Mouse (Mus musculus): ENCODE measurements at regions not wholly inside any gene's neighbourhood (a gene's known extent, or its start where the extent isn't known, plus 50 kb on each side); places are given as distances from the start of the nearest gene placed in this dataset.
A peak's percentile ranks its signal among the peaks of the same experiment; 100 is the strongest.

DNA sequence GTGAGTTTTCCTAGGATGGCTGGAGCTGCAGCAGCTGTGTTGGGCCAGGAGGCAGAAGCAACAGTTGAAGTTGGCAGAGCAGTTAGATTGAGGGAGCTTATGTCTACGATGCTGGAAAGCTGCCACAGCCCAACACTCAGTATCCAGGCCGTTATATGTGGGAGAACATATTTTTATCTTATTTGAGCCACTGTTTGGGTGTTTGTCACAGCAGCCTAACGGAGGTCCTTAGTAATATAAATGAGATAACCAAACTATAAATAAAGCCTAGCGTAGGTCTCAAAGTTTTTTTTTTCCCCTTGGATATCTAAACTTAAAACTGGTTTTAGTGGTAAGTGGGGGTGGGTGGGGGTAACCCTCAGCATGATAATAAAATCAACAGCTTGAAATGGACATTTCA, 236.4 kb upstream of the Adgrl2 start:
- Histone ChIP-seq H3K9ac (ENCODE audit: low read depth, low read length) (no peak overlapping the region), H3K4me2 (peak overlapping the region; percentile 22; the same call in 1 of the 2 replicates), H3K4me3 (ENCODE audit: low read depth, low read length) (no peak overlapping the region), H3K9me3 (ENCODE audit: control insufficient read depth, low read length) (no peaks in the 10 kb centered on the region), H3K4me1 (replicated peaks; ENCODE audit: control insufficient read depth, insufficient read depth, low read length) (peaks cover 2% of the 10 kb centered on the region), H3K27me3 (replicated peaks; ENCODE audit: control insufficient read depth, insufficient read depth, low read length) (no peaks in the 10 kb centered on the region), H3K27ac (ENCODE audit: low read depth, low read length) (peak overlapping the region; percentile 52; the same call in 1 of the 2 replicates), H3K36me3 (ENCODE audit: control insufficient read depth, insufficient read depth, low read length) (no peaks in the 10 kb centered on the region)
- 42% methylated on average over 4 of the region's 4 CpGs for WGBS
- ATAC-seq (replicated peaks; ENCODE audit: low FRiP score), result peak; percentile 60
- no peak for DNase-seq (ENCODE audit: low spot score)

DNA sequence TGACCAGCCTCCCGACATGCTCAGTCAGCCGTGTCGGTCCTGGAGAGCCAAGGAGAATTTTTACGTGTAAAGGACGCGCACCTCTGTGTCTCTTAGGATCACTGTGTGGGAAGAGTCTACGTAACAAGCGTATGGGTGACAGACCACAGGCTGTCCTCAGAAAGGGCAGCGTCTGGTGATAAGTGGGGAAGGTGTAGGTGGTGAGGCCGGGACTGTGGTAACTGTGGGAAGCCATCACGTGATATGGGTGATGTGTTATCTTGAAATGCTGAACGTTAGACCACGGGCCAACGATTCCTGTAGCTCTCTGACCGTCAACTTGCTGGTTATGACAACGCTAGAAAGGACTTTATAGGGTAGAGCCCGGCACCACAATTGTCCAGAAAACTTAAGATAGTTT, 235.3 kb upstream of the Adgrl2 start:
- Histone ChIP-seq H3K4me3 (ENCODE audit: low read depth, low read length) (no peak overlapping the region), H3K4me1 (replicated peaks; ENCODE audit: control insufficient read depth, insufficient read depth, low read length) (peaks cover 2% of the 10 kb centered on the region), H3K36me3 (ENCODE audit: control insufficient read depth, insufficient read depth, low read length) (no peaks in the 10 kb centered on the region), H3K27ac (ENCODE audit: low read depth, low read length) (no peak overlapping the region), H3K9me3 (ENCODE audit: control insufficient read depth, low read length) (no peaks in the 10 kb centered on the region), H3K9ac (ENCODE audit: low read depth, low read length) (no peak overlapping the region), H3K27me3 (replicated peaks; ENCODE audit: control insufficient read depth, insufficient read depth, low read length) (no peaks in the 10 kb centered on the region), H3K4me2 (peak overlapping the region; percentile 28; the same call in 1 of the 2 replicates)
- WGBS, result 39% methylated on average over 17 of the region's 17 CpGs
- DNase-seq (ENCODE audit: low spot score), result peak; percentile 39
- peak; percentile 84 for ATAC-seq (replicated peaks; ENCODE audit: low FRiP score)

GRCm38 (mm10) chr3:149224271-149224670, 233.9 kb upstream of the Adgrl2 start:
- 93% methylated on average over 4 of the region's 4 CpGs for WGBS
- Histone ChIP-seq H3K27ac (ENCODE audit: low read depth, low read length) (no peak overlapping the region), H3K27me3 (replicated peaks; ENCODE audit: control insufficient read depth, insufficient read depth, low read length) (no peaks in the 10 kb centered on the region), H3K9me3 (ENCODE audit: control insufficient read depth, low read length) (no peaks in the 10 kb centered on the region), H3K9ac (ENCODE audit: low read depth, low read length) (no peak overlapping the region), H3K4me2 (no peak overlapping the region), H3K4me3 (ENCODE audit: low read depth, low read length) (no peak overlapping the region), H3K36me3 (ENCODE audit: control insufficient read depth, insufficient read depth, low read length) (no peaks in the 10 kb centered on the region), H3K4me1 (replicated peaks; ENCODE audit: control insufficient read depth, insufficient read depth, low read length) (peaks cover 6% of the 10 kb centered on the region)
- ATAC-seq (replicated peaks; ENCODE audit: low FRiP score) (no peak), DNase-seq (ENCODE audit: low spot score) (no peak)

GRCm38 (mm10) chr3:149223776-149224175, 233.4 kb upstream of the Adgrl2 start:
- WGBS, result 88% methylated on average over 5 of the region's 5 CpGs
- no peak for ATAC-seq (replicated peaks; ENCODE audit: low FRiP score)
- H3K4me1 ChIP-seq (replicated peaks; ENCODE audit: control insufficient read depth, insufficient read depth, low read length), result peaks cover 8% of the 10 kb centered on the region

GRCm38 (mm10) chr3:149220958-149221357, 230.6 kb upstream of the Adgrl2 start:
- 53% methylated on average over 4 of the region's 4 CpGs for WGBS
- no peak overlapping the region for H3K4me2 ChIP-seq

More at GRCm38 (mm10) chr3:149223776-149224175, 233.4 kb upstream of the Adgrl2 start:
- H3K4me3 ChIP-seq (ENCODE audit: low read depth, low read length), result no peak overlapping the region
- DNase-seq (ENCODE audit: low spot score), result no peak
- no peaks in the 10 kb centered on the region for H3K27me3 ChIP-seq (replicated peaks; ENCODE audit: control insufficient read depth, insufficient read depth, low read length)
- H3K9ac ChIP-seq (ENCODE audit: low read depth, low read length), result no peak overlapping the region
- H3K9me3 ChIP-seq (ENCODE audit: control insufficient read depth, low read length), result no peaks in the 10 kb centered on the region
- no peaks in the 10 kb centered on the region for H3K36me3 ChIP-seq (ENCODE audit: control insufficient read depth, insufficient read depth, low read length)
- no peak overlapping the region for H3K4me2 ChIP-seq
- H3K27ac ChIP-seq (ENCODE audit: low read depth, low read length), result no peak overlapping the region

DNA sequence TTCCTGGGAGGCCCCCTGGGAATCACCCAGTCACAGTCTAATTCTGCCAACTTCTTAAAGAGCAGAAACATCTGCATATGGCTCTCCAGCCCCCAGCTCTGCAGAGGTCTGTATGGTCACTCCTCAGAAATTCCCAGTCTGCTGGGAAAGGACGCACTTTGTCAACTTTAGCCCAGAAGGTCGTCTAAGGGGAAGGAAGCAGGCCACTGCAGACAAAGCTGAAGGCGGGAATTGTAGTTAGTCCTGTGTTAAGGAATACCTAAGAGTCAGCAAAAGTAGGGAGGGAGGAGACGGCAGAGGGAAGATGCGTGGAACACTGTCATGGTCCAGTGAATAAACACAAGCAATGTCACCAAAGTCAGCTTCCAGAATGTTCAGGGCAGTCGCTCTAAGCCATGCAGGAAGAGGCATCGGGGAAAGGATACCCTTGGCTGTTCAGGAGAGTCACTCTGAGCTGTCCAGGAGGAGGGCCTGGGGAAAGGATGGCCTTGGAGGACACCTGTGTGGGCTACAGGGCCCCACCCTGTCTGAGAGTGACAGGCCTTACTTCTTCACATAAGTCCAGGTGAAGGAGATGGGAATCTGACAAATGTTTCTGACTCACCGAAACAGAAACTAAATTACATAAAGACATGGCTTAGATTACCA, 230.1 kb upstream of the Adgrl2 start:
- Histone ChIP-seq H3K9ac (ENCODE audit: low read depth, low read length) (no peak overlapping the region), H3K9me3 (ENCODE audit: control insufficient read depth, low read length) (no peaks in the 10 kb centered on the region), H3K27me3 (replicated peaks; ENCODE audit: control insufficient read depth, insufficient read depth, low read length) (no peaks in the 10 kb centered on the region), H3K36me3 (ENCODE audit: control insufficient read depth, insufficient read depth, low read length) (no peaks in the 10 kb centered on the region), H3K4me3 (ENCODE audit: low read depth, low read length) (no peak overlapping the region), H3K4me2 (no peak overlapping the region), H3K27ac (ENCODE audit: low read depth, low read length) (peak overlapping the region; percentile 2; the same call in 1 of the 2 replicates), H3K4me1 (replicated peaks; ENCODE audit: control insufficient read depth, insufficient read depth, low read length) (peaks cover 6% of the 10 kb centered on the region; the same call in 1 of the 2 replicates)
- ATAC-seq (replicated peaks; ENCODE audit: low FRiP score) (no peak), DNase-seq (ENCODE audit: low spot score) (no peak)
- WGBS, result 71% methylated on average over 8 of the region's 8 CpGs

More at GRCm38 (mm10) chr3:149220958-149221357, 230.6 kb upstream of the Adgrl2 start:
- Histone ChIP-seq H3K27ac (ENCODE audit: low read depth, low read length) (no peak overlapping the region), H3K4me1 (replicated peaks; ENCODE audit: control insufficient read depth, insufficient read depth, low read length) (peaks cover 6% of the 10 kb centered on the region; the same call in 1 of the 2 replicates), H3K27me3 (replicated peaks; ENCODE audit: control insufficient read depth, insufficient read depth, low read length) (no peaks in the 10 kb centered on the region), H3K9me3 (ENCODE audit: control insufficient read depth, low read length) (no peaks in the 10 kb centered on the region), H3K9ac (ENCODE audit: low read depth, low read length) (no peak overlapping the region), H3K4me3 (ENCODE audit: low read depth, low read length) (no peak overlapping the region), H3K36me3 (ENCODE audit: control insufficient read depth, insufficient read depth, low read length) (no peaks in the 10 kb centered on the region)
- ATAC-seq (replicated peaks; ENCODE audit: low FRiP score) (no peak), DNase-seq (ENCODE audit: low spot score) (no peak)

DNA sequence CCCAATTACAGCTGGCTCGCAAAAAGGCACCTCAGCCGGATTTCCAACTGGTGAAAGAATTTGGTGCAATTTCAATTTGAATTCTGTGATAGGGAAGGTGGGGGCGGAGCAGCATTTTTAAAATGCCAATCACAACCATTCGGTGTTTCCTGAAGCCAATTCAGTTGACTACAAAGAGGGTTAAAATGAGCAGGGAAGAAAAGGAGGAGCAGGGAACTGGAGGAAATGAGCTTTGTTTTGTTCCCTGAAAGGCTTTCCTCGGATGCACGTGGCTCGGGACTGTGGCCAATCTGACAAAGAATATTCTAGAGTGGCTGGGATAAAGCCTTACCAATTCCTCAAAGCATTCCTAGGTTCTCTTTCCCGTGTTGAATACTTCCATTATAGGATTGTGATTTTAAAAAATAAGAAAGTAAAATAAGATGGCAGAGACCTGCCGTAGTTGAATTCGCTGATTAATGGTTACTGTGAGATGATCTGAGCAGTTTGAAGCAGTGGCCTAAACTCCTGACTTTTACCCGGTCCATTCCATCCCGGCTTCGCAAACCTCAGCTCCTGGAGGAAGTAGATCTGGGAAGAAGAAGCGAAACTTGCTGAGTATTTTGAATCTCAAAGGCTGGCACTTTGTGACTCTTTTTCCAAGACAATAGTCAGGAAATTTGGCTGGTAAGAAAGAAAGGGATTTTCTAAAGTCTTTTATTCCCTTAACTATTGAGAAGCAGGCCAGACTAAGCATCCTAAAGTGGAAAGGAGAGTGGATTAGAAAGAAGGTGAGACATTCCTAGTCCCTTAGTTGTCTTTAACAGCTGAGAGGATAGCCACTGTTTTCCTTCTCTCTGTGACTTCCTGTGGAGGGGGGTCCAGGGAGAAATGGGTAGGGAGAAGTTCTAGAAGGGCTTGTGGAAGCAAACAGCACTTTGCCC, 229.3 kb upstream of the Adgrl2 start:
- 58% methylated on average over 14 of the region's 14 CpGs for WGBS
- H3K4me3 ChIP-seq (ENCODE audit: low read depth, low read length), result no peak overlapping the region
- no peak for DNase-seq (ENCODE audit: low spot score)
- no peak overlapping the region for H3K9ac ChIP-seq (ENCODE audit: low read depth, low read length)
- H3K4me1 ChIP-seq (replicated peaks; ENCODE audit: control insufficient read depth, insufficient read depth, low read length), result peaks cover 6% of the 10 kb centered on the region; the same call in 1 of the 2 replicates
- no peak for ATAC-seq (replicated peaks; ENCODE audit: low FRiP score)
- H3K27ac ChIP-seq (ENCODE audit: low read depth, low read length), result no peak overlapping the region; the same call in 1 of the 2 replicates
- no peak overlapping the region for H3K4me2 ChIP-seq
- no peaks in the 10 kb centered on the region for H3K27me3 ChIP-seq (replicated peaks; ENCODE audit: control insufficient read depth, insufficient read depth, low read length)
- H3K9me3 ChIP-seq (ENCODE audit: control insufficient read depth, low read length), result no peaks in the 10 kb centered on the region
- no peaks in the 10 kb centered on the region for H3K36me3 ChIP-seq (ENCODE audit: control insufficient read depth, insufficient read depth, low read length)

GRCm38 (mm10) chr3:149217916-149218803, 227.8 kb upstream of the Adgrl2 start:
- Histone ChIP-seq H3K4me2 (no peak overlapping the region), H3K4me3 (ENCODE audit: low read depth, low read length) (no peak overlapping the region), H3K9me3 (ENCODE audit: control insufficient read depth, low read length) (no peaks in the 10 kb centered on the region), H3K36me3 (ENCODE audit: control insufficient read depth, insufficient read depth, low read length) (no peaks in the 10 kb centered on the region), H3K9ac (ENCODE audit: low read depth, low read length) (no peak overlapping the region), H3K27ac (ENCODE audit: low read depth, low read length) (no peak overlapping the region), H3K4me1 (replicated peaks; ENCODE audit: control insufficient read depth, insufficient read depth, low read length) (0 out of 2 replicates have a peak, but pooled peaks cover 6% of the 10 kb centered on the region), H3K27me3 (replicated peaks; ENCODE audit: control insufficient read depth, insufficient read depth, low read length) (no peaks in the 10 kb centered on the region)
- DNase-seq (ENCODE audit: low spot score) (no peak), ATAC-seq (replicated peaks; ENCODE audit: low FRiP score) (no peak; the same call in 1 of the 2 replicates)
- 79% methylated on average over 9 of the region's 9 CpGs for WGBS
